Mouse (Mus musculus): Measurements from ENCODE around the gene Eml4.

Gene Eml4

DNA sequence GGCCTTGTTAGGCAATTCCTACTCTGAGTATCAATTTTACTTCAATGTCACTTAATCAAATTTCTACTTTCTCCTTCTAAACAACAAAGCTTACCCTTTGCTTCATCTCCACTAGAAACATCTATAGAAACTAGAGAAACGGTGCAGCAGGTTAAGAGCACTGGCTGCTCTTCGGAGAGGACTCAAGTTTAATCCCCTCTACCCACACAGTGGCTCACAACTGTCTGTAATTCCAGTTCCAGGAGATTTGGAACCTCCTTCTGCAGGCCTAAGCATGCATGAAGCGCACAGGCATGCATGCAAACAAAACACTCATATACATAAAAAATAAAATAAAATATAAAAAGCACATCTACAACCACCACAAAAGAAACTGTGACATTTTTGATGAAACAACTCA, 161.4 kb downstream of the Eml4 start:
- DNase-seq = no peak

DNA sequence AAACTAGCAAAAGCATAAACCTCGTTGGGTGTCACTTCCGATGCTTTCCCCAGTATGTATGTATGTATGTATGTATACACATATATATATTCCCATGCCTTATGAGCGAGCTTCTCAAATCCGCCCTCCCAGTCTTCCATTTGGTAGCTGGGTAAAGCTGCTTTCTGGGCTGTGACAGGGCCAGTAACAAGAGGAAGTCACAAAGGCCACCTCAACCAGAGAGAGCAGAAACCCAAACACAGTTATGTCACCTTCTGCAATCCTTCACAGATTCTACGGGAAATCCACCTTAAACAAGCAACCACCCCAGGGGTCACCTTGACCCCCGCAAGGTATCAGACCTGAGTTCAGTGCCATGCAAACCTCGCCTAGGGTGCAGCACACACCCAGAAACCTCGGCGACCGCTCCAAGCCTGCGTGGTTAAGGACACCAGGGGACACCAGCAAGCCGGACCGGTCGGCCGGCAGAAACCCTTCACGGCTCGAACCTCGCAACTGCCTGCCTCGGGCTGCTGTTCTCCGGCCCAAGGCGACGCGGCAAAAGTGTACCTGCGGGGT, 163.0 kb downstream of the Eml4 start:
- DNase-seq = no peak

- DNase-seq = peak; percentile 95
These were observed 163.5 kb downstream of the Eml4 start for GRCm38 (mm10) chr17:83514213-83514701.

DNA sequence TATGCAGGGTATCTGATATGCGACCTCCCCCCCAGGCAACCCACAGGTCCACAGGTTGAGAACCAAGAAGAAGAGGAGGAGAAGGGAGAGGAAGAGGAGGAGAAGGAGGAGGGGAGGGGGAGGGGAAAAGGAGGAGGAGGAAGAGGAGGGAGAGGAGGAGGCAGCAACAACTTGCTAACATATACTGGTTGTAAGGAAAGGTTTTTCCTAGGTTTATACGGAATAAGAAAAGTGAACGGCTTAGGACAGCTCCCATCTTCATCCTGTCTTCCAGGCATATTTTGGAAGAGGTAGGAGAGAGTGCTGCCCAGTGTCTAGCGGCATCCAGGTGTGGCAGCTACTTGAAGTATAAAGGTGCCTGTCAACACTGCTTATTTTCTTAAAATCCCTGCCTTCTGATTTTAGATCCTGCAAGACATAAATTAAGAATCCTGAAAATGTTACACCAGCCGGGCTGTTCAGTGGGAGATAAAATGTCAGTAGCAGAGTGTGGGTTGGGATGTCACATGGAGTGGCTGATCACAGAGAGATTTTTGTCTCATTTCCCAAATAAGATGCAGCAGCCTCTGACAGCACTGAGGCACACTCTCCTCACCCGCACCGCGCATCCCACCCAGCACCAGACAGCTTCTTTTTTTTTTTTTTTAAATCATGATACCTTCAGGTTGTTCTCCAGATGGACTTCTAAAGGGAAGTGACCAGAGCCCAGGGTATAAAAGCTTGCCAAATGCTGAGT, 166.7 kb downstream of the Eml4 start, which contains the start of gene Cox7a2l:
TSS of gene Cox7a2l (minus strand) at position 51 of the 736 bp plus-strand sequence.
- no peak for DNase-seq

- DNase-seq = no peak
These were observed 171.2 kb downstream of the Eml4 start for GRCm38 (mm10) chr17:83521881-83522280.

GRCm38 (mm10) chr17:83522590-83523379, 172.1 kb downstream of the Eml4 start:
- peak; percentile 38 for DNase-seq

DNA sequence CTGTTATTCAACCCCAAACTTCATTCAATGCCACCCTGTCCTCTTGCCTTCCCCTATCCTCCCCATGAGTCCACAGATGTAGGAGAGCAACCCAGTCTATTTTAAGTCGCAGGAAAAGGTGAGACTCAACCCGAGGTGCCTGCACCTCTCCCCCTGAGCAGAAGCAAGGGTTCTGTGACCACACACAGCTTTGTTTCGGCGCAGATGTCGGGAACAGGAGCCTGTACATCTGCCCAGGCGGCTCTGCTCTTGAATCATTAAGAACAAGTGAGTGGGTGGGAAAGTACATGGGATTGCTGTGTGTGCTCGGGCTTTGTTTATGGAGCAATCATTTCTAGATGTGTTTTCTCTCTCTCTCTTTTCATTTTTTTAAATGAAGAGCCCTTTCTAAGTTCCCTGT, 174.0 kb downstream of the Eml4 start:
- no peak for DNase-seq

GRCm38 (mm10) chr17:83525596-83525995, 174.9 kb downstream of the Eml4 start:
- DNase-seq = peak; percentile 31

GRCm38 (mm10) chr17:83526091-83526561, 175.4 kb downstream of the Eml4 start:
- peak; percentile 34 for DNase-seq

- DNase-seq = peak; percentile 80
These were observed 176.1 kb downstream of the Eml4 start for GRCm38 (mm10) chr17:83526624-83527532.

- DNase-seq = peak; percentile 72
These were observed 177.1 kb downstream of the Eml4 start for GRCm38 (mm10) chr17:83527651-83528381.

Measured in kidney, postnatal 10 days (tissue).